Mouse (Mus musculus) T-helper 1 cell (primary cell): ENCODE data around the gene Susd4.

Experiments
- in situ Hi-C: fragments of 300-600 bp; cut with MboI, MseI; formaldehyde crosslinking; loops from one replicate; pipeline ENCODE4 v1.15.1; 2025; ENCODE audit warnings: high pct_unique_total_duplicates

Susd4 gene

DNA sequence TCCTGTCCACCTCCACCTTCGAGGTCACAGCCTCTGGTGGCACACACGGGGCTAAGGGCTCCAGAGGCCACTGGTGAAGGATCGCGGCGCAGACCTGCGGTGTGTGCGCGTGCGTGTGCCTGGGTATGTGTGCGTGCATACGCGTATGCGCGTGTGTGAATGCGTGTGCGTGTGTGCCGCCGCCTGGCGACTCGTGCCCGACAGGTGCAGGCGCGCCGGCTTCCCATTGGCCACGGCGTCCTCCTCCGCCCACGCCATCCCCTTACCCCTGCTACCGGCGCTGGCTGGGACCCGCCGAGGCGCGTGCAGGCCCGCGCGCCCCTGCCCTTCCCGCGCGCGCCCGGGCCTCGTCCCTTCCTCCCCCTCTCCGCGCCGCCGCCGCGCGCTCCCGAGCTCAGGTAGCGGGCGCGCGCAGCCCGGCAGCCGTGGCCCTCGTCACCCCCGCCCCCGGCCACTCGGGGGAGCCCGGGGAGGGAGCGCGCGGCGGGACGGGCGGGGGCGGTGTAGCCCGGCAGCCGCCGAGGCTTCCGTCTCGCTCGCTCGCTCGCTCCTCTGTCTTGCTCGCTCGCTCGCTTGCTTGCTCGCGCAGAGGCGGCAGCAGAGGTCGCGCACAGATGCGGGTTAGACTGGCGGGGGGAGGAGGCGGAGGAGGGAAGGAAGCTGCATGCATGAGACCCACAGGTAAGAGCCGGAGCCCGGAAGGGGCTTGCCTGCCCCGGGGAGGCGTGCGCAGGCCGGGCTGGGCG lies at the start of gene Susd4:
Susd4 (plus strand) TSS at position 145 of the 746 bp plus-strand sequence.
- in situ Hi-C loops: no loop called here

DNA sequence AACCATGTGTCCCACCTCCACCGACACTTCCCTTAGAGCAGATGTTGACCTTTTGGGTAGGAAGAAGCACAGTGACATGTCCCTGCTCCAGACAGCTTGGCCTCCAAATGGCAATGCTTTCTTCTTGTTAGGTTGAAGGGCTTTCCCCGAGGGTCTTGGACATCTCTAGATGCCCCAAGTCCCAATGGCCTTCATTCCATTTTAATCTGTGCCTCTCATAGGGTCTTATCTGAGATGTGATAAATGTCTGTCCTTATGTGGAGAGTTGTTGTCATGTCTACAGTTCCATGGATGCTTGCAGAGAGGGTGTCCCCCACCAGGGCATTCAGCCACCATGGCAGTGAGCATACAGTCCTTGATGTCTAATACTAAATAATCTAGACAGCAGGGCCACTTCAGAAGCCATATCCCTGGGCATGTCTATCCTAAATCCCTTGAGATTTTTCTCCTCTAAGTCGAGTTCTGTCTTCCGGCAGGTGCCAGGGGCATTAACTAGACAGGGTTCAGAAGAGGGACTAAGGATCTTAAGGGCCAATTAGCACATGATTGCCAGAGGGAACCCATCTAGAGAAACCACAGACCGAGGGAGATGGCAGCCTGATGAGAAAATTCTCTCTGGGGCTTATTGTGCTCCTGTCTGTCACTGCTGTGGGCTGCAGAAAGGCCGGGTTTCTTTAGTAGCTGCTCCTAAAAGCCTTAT lies 49.3 kb upstream of the Susd4 start:
- in situ Hi-C loops: no loop called here

DNA sequence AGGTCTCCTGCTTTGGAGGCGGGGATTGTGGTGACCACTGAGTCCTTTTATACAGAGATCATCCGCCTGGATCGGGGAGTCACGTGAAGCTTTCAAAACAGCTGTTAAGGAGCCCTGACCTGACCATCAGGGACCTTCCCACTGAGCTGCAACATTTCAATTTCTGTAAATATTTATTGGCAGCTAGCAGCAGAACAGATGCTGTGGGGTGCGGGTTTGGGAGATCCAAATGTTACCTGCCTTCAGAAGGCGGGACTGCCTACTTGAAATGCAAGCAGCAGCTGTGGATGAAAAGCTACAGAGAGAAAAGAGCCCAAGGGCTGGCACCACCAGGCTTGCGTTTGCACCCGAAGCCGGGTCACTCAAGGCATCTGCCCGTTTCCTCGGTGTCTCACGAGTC lies 36.1 kb upstream of the Susd4 start:
- in situ Hi-C loops: loop anchor here (10.0 kb wide), 1 partner anchor 943 kb away; no protein-coding TSS in a partner anchor

DNA sequence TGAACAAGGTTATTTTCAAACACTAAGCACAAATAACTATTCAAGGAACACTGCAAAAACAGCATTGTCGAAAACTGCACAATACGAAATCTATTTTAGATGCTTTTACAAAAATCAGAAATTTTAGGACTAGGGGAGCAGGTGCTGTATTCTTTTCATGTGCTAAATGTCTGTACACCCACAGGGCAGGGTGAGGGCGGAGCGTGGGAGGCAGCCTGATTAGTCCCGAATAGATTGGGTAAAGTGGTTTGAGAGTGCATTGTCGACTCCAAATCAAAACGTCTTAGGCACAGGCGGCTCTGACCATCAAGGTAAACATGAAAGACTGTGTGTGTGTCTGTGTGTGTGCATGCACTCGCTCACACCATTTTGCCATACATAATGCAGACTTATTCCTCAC lies 34.7 kb upstream of the Susd4 start:
- in situ Hi-C loops: loop anchor here (10.0 kb wide), 1 partner anchor 944 kb away; no protein-coding TSS in a partner anchor

DNA sequence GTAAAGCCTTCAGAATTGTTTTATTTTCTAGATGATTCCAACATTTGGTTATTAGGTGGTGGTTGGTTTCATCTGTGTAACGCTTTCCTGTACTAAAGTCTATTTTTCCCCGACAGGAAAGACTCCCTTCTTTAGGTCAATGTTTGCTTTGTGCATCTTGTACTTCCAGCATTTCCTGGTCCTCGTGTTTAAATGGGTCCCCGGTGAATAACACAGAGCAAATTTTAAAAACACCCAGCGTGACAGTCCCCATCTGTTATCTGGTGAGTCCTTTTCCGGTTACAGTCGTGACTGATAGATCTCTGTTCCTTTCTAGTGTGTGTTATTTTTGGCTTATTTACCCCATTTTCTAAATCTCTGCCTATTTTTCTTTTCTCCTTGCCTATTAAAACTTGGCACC lies 31.0 kb upstream of the Susd4 start:
- in situ Hi-C loops: no loop called here

DNA sequence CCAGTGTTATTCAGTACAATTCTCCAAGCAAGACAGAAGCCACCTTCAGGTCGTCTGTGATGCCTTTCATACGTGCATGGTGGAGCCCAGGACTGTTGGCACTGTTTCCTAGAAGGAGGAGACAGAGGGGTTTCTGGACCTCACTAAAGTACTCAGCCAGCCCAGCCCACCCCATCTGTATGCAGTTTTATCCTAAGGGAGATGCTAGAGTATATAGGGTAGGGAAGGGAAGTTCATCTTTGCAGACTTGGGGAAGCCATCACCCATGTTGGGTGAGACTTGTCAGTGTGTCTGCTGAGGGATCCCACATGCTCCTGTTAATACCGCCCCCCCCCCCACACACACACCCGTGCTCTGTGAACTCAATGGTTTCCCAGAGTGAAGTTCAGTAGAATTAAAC lies 27.8 kb upstream of the Susd4 start:
- in situ Hi-C loops: no loop called here

DNA sequence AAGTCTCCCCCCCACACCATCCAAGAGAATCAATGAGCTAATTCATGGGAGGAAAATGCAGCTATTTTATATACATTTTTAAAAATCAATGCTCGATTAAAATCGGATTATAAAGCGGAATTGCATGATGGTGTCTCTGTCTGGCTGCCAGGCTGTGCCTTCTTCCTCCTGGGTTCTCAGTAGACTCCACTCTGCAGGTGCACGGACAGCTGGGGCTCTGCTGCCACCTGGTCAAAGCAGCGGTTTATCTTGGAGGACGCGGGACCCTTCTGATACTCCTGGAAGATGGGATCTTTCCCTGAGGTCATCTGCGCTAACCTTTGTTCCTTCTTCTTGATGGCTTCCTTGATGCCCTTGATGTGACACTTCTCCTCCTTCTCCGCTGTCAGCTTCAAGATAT lies 16.6 kb upstream of the Susd4 start:
- in situ Hi-C loops: no loop called here

DNA sequence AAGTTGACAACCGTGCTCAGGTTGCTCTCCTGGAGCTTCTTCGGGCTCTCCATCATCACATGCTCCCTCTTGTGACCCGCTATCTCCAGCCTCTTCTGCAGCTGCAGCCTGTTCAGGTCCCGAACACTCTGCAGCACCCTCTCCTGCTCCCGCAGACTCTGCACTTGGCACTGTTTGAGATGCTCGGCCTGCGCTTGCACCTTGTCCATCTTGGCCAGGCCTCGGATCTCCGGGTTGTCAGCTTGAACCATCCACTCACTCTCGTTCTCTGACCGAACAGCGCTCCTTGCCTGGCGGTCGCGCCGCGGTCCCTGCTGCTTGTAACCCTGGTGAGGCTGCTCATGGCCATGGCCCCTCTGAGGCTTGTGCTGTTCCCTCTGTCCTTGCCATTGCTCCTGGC lies 15.8 kb upstream of the Susd4 start:
- in situ Hi-C loops: no loop called here

DNA sequence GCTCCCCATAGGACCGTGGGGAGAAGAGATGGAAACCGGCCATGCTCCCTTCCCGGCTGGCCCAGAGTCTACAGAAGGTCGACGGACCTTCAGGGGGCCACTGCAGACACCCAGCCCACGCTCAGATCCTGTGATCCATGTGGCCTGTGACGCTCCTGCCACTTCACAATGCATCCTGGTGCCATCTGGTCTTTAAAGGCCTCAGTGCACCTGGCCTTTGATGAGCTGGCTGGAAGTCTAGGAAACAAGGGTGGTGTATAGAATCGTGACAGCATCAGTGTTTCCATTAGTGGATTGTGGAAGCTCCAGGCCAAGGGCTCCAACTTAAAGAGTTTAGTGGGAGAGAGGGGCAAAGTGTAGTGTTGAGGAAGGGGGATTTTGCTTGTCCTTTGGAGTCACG lies 14.6 kb upstream of the Susd4 start, which contains the start of gene Ccdc185:
Ccdc185 (minus strand) TSS at position 101 of the 400 bp plus-strand sequence.
- in situ Hi-C loops: no loop called here

DNA sequence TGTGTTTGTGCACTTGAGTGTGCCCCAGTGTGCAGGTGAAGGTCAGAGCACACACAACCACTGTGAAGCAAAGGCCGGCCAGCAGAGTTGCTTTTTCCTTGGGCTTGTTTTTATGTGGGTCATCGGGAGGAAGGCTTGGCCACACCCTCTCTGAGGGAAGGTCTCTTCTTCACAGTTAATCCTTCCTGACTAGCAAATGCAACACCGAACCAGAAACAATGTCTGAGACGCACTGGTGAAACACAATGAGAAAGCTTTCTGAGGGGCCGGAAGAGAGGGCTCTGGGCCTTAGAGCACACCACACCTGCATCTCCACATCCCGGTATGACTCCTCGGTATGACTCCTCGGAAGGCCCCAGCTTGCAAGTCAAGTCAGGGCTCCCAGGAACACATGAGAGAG lies 12.4 kb upstream of the Susd4 start:
- in situ Hi-C loops: no loop called here

DNA sequence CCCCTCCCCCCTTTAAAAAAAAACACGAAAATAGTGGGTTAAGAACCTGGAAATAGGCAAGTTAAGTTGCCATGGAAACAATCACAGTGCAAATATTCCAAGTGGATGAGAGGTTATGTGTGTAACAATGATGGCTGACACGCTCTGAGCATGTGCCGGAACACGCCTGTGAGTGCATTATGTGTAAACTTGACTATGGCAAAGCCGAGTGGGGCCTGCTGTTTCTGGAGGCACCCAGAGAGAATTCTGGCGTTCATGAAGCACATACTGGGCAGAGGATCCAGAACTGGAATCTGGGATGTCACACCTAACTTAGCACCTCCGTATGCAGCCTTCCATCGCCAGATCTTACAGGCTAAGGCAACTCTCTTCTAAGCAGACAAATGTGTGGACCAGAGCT lies 10.0 kb upstream of the Susd4 start:
- in situ Hi-C loops: no loop called here

DNA sequence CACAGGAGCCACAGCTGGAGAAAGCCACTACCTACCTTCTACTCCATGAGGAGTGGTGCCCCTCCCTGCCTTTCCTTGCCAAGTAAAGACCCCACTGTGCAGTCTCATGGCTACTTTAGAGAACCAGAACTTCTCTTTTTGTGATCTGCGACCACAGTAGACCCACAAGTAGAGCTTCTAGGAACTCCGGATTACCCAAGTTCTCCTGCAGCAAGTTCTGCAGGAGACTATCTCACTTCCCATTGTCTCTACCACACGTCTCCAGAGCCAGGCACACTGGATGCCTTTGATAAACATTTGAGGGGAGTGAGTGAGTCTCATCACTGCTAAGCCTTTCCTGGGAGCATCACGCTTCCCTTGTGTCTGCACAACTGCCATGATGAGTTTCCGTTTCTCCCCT lies 8.8 kb upstream of the Susd4 start:
- in situ Hi-C loops: no loop called here

DNA sequence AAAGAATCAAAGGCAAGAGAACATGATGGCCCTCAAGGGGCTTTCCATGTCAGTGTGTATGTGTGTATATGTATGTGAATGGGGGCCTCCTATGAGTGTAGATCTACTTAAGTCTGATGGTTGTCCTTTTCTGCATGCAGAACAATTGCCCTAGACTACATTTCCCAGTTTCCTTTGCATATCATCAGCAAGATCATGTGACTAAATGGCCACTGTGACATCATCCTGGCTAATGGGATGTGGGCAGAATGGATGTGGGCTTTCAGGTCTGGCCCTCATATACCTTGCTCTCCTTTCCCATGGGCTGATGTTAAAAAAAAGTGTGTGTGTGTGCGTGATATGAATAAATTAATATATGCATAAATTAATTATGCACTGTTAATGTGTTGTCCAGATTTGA lies 4.9 kb upstream of the Susd4 start:
- in situ Hi-C loops: no loop called here

DNA sequence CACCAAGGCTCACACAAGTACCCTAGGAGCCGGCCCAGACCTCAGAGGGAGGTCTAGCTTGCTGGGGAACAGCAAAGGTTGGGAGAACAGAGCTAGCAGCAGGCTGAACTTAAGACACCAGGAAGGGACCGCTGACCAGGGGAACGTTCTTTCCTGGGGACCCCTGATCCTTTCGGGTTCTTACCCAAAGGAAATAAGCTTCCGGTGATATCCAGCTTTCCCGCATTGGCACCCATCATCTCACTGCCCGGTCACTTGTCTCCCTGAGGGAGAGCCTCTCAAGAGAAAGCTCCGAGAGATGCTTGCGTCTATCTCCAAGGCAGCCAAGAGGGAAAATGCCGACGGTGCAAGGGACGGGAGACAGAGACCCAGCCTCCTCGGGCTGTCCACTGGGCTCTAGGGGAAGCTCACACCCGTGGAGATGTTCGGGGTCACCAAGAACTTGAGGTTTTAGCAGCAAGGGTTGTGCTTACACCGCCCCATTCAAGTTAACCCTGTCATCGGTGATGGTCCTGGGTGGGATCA lies 407 bp upstream of the Susd4 start:
- in situ Hi-C loops: no loop called here

DNA sequence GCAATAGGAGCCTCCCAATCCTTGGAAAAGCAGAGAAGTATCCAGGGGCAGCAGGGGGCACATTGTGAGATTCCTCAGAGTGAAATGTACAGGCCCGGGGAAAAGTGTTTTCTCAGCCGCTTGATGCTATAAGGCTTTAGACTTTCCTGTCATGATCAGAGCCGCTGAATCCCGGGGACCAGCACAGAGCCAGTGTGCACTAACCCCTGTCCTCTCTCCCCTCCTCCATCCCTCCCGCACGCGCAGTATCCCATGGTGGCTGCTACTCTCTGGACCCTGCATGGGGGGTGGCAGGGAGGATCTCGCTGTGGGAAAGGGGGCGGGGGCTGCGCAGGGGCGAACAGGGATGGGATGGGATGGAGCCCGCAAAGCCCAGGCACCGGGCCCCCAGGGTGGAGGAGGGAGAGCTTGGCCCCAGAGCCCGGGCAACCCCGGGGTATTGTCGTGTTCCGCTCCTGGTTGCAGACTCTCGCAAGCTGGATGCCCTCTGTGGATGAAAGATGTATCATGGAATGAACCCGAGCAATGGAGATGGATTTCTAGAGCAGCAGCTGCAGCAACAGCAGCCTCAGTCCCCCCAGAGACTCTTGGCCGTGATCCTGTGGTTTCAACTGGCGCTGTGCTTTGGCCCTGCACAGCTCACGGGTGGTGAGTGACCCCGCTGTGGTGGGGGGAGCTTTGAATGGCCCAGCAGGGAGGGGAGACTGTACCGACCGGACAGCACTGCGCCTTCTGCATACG lies 1.1 kb downstream of the Susd4 start:
- in situ Hi-C loops: no loop called here

DNA sequence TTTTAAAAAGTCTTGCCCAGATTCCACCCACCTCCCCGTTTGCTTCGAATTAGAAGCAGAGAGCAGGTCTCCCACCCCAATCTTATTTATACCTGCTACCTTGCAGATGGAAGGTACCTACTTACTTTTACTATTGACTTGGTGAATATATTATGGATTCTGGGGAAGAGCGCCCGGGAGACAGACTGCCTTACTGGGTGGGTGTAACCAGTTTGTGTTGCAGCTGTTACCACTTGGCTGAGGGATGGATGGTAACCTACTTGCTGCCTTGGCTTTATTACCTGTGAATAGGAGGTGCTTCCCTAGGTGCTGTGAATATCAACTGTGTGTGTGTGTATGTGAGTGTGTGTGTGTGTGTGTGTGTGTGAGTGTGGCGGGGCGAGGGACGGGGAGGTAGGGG lies 11.9 kb downstream of the Susd4 start:
- in situ Hi-C loops: no loop called here

DNA sequence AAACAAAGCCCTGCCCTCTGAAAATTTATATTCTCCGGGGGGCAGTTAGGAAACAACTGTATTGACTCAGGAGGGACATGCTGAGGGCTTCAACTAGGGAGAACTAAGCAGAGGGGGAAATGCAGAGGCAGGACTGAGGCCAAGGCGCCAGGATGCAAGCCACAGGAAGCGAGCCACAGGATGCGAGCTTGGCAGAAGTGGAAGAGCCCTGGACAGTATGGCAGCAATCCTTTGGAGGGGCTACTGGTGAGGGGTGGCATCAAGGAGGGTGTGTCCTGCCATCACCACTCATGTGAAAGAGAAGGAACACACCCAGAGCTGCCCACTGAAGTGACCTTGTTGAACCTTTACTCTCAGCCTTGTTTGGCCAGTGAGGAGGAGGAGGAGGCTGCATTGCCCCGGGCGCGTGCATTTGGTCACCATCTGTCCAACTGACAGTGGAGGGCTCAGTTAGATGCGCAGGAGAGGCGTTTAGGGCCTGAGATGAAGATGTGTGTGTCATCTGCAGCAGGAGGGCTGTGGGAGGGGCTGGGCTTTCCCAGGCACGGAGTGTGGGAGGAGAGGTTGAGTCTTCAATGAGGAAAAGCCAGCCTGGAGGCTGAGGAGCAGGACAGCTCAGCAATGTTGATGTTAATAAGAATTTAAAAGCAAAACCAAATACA lies 13.2 kb downstream of the Susd4 start:
- in situ Hi-C loops: no loop called here

DNA sequence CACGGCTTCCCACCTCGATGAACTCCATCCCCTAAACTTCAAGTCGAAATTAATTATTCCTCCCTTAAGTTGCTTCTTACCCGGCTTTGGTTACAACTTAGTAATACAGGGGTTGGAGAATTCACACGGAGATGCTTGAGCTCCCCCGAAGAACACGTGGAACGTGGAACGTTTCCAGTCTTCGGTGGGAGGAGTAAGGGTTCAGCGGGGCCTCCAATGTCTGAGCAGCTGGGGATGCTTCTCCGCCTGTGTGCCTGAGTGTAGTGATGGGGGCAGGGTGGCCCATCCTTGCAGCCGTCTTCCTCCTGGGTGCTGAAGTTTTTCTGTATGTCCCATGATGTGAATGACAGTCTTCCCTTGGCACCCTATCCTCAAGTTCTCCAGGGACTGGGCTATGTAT lies 14.6 kb downstream of the Susd4 start:
- in situ Hi-C loops: no loop called here

DNA sequence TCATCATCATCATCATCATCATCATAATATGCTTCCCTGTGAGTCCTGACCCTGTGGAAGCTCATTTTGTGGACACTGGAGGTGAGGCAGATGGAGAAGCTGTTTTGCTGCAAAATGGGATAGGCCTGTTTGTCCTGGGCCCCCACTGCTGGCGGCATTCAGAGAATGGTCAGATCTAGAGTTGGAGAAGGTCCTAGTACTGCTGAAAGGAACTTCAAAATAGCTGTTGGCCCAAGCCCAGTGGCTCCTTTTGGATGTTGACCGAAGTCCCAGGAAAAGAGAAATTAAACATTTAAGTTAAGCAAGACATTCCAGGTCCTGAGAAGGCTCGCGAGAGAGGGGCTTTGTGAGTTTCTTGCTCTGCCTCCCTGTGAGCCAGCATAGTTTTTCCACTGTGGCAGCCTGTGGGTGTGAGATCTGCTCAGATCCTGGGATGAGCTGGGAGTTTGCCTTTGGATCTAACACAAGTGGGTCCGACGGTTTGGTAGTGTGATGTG lies 15.4 kb downstream of the Susd4 start:
- in situ Hi-C loops: no loop called here

DNA sequence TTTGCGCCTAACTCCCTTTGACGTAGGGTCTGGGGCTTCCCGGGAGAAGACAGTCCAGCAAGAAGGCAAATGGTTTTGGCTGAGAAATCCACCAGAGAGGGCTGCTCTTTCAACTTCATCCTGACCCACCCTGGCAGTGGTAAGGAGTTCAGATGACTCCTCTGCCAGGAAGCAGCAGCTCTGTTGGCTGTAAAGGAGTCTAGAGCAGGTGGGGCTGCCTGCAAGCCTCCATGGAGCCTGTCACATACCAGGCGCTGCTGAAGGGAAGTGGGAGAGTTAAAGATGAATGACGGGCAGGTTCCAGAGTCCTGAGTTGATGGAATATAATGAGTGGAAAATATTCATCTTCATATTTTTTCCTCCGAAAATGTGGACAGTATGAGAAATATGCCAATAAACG lies 20.1 kb downstream of the Susd4 start:
- in situ Hi-C loops: loop anchor here (10.0 kb wide), 1 partner anchor 229 kb away; no protein-coding TSS in a partner anchor

DNA sequence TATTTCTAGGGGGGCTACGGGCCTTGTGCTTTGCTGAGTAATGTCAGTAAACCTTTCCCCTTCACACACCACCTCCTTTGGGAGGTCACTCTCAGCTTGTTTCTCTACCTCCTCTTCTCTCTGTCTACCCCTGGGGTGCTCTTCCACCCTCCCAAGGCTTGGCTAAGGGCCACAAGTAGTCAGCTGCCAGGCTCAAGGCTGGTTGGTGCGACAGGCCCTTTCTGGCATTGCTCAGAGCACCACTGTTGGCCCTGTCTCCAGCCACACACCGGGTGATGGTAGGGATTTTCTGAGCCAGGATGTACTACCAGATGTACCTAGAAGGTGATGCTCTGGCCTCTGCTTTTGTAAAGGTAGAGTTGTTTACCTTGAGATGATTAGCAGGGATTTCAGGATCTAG lies 21.1 kb downstream of the Susd4 start:
- in situ Hi-C loops: loop anchor here (10.0 kb wide), 1 partner anchor 230 kb away; no protein-coding TSS in a partner anchor
